Mouse (Mus musculus) MEL (cell line): ENCODE results near the gene Gm10188.

Source experiments
- CTCF ChIP-seq, 3 experiments: IDR thresholded peaks in 2 of 3; conservative IDR thresholded peaks in 1 of 3; 2 replicates each; pipeline ENCODE4 v1.5.1; 2011 to 2012; ENCODE audit warnings: low read length in 3 of 3, low read depth in 2 of 3, mild to moderate bottlenecking in 2 of 3, improper control_type of control experiment in 1 of 3, inconsistent platforms in 1 of 3, mixed read lengths in 1 of 3, moderate library complexity in 1 of 3; ENCODE audit not compliant: control insufficient read depth in 1 of 3, insufficient read depth in 1 of 3, poor library complexity in 1 of 3, severe bottlenecking in 1 of 3
- GATA1 ChIP-seq: IDR thresholded peaks from 2 replicates; pipeline ENCODE4 v1.6.1; 2011; ENCODE audit warnings: low read depth, low read length, improper control_type of control experiment
- KAT2A ChIP-seq: conservative IDR thresholded peaks from 2 replicates; pipeline ENCODE4 v1.6.1; 2012; ENCODE audit warnings: low read depth, low read length, improper control_type of control experiment, inconsistent platforms
- POLR2A ChIP-seq, 2 experiments: IDR thresholded peaks; 2 replicates each; pipeline ENCODE4 v1.6.1; 2011 to 2012; ENCODE audit warnings: low read length in 2 of 2, mild to moderate bottlenecking in 2 of 2, control low read depth in 1 of 2, improper control_type of control experiment in 1 of 2, low read depth in 1 of 2, moderate library complexity in 1 of 2; ENCODE audit not compliant: control insufficient read depth in 1 of 2, insufficient read depth in 1 of 2, poor library complexity in 1 of 2
- RAD21 ChIP-seq: IDR thresholded peaks from 2 replicates; pipeline ENCODE4 v1.6.1; 2011; ENCODE audit warnings: mild to moderate bottlenecking, low read depth, low read length, improper control_type of control experiment
- TAL1 ChIP-seq: IDR thresholded peaks from 2 replicates; pipeline ENCODE4 v1.6.1; 2012; ENCODE audit warnings: mild to moderate bottlenecking, inconsistent platforms, low read length, moderate library complexity, mixed read lengths

DNA sequence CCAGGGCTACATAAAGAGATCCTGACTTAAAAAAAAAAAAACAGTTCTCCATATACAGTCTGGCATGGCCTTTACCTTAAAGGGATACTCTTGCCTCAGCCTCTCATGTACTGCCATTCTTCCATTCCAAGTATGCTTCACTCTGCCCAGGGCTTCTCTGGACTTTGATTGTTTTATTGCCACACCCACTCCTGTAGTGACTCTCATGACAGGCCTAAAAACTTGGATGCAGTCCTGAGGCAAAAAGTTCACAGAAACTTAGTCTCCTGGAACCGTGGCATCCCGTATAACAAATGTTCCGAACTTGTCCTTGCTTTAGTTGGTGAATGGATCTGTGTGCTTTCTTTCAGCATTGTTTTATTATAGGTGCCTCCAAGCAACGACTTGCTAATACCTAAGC lies 17.1 kb upstream of the Gm10188 start:
- TF ChIP-seq CTCF (IDR thresholded peaks at IDR 0.05 in 2 of 3, conservative IDR thresholded peaks at IDR 0.05 in 1 of 3; ENCODE audit: control insufficient read depth in 1 of 3, insufficient read depth in 1 of 3, low read depth in 2 of 3, low read length in 3 of 3, poor library complexity in 1 of 3, severe bottlenecking in 1 of 3) (no peak), RAD21 (no peak), TAL1 (no peak), POLR2A (IDR thresholded peaks at IDR 0.05; ENCODE audit: control insufficient read depth in 1 of 2, insufficient read depth in 1 of 2, low read depth in 1 of 2, low read length in 2 of 2, poor library complexity in 1 of 2) (no peak), GATA1 (no peak), KAT2A (no peak)
